Comparison of ENCODE assay signal across 24 mouse cellular contexts in genomic region chr13:103258106-103258505, GRCm38 (mm10).
DNase-seq lines count a peak whose midpoint lies in the region; ATAC-seq and TF ChIP-seq lines count a peak whose summit lies in the region.
"Had no signal": no experiment of that assay in that cellular context is flagged by ENCODE, and none has a peak within 500 bp of the region (broad histone marks: within the 10 kb centered on the region; RNA-seq: fewer than 3 reads in every experiment).

No protein-coding gene starts in this region.

- no peak for TF ChIP-seq POLR2A in kidney, adult 2 months (IDR thresholded peaks at IDR 0.05; ENCODE audit: low read depth, low read length)

- no peak for ATAC-seq in kidney, embryonic 15.5 days (replicated peaks; ENCODE audit: low FRiP score)
- ATAC-seq: activated CD4-positive, CD25-positive, alpha-beta regulatory T cell, adult 4 months; CD4-positive, CD25-positive, alpha-beta regulatory T cell, adult 4 months; forebrain, embryonic 14.5 days; forebrain, postnatal 0 days; intestine, postnatal 0 days had no signal

- H3K27ac ChIP-seq in gastrocnemius, adult 2 months: peak overlapping the region; percentile 16; the same call in 1 of the 2 replicates
- no peak overlapping the region for H3K27ac ChIP-seq in kidney, adult 2 months (ENCODE audit: insufficient read depth, low read depth, low read length)
- H3K27ac ChIP-seq in kidney, embryonic 15.5 days: no peak overlapping the region
- H3K27ac ChIP-seq in limb, embryonic 10.5 days: no peak overlapping the region
- H3K27ac ChIP-seq: embryonic facial prominence, embryonic 12.5 days; embryonic facial prominence, embryonic 15.5 days; heart, embryonic 13.5 days; hindbrain, embryonic 12.5 days; hindbrain, embryonic 15.5 days had no signal

- H3K4me3 ChIP-seq in gastrocnemius, adult 2 months: no peak overlapping the region
- no peak overlapping the region for H3K4me3 ChIP-seq in kidney, adult 2 months (ENCODE audit: insufficient read depth, low read depth, low read length)
- H3K4me3 ChIP-seq in kidney, embryonic 15.5 days (replicated peaks): no peak overlapping the region
- no peak overlapping the region for H3K4me3 ChIP-seq in limb, embryonic 10.5 days
- H3K4me3 ChIP-seq: embryonic facial prominence, embryonic 12.5 days; embryonic facial prominence, embryonic 15.5 days; heart, embryonic 13.5 days; hindbrain, embryonic 12.5 days; hindbrain, embryonic 15.5 days had no signal

- 56% methylated on average over 3 of the region's 3 CpGs for WGBS in kidney, adult 2 months
- WGBS in kidney, embryonic 15.5 days: 62% methylated on average over 3 of the region's 3 CpGs
- 79% methylated on average over 3 of the region's 3 CpGs for WGBS in limb, embryonic 10.5 days

- no peak overlapping the region for H3K4me2 ChIP-seq in kidney, embryonic 15.5 days
- H3K4me2 ChIP-seq: embryonic facial prominence, embryonic 12.5 days; embryonic facial prominence, embryonic 15.5 days; heart, embryonic 13.5 days; hindbrain, embryonic 12.5 days; hindbrain, embryonic 15.5 days had no signal

- DNase-seq in gastrocnemius, adult 2 months: no peak
- DNase-seq in gastrocnemius, postnatal 36 days: no peak
- peak; percentile 17 to 27 for DNase-seq in heart, postnatal 14 days
- DNase-seq in heart, adult 8-10 months (ENCODE audit: low spot score): no peak
- DNase-seq in kidney, adult 2 months: peak; percentile 40
- peak; percentile 10 for DNase-seq in limb, embryonic 10.5 days (ENCODE audit: low spot score)
- DNase-seq in lung, postnatal 25 days (ENCODE audit: low spot score): no peak
- DNase-seq: cerebellum, adult 11 months; cerebellum, adult 2 months; cerebellum, adult 9-11 months; cerebellum, postnatal 25 days; forebrain, postnatal 0 days; gastrocnemius, postnatal 25 days; kidney, adult 8-10 months had no signal

- H3K27me3 ChIP-seq in kidney, adult 2 months (replicated peaks; ENCODE audit: control insufficient read depth, insufficient read depth, low read length): no peaks in the 10 kb centered on the region
- H3K27me3 ChIP-seq in kidney, embryonic 15.5 days: no peaks in the 10 kb centered on the region
- H3K27me3 ChIP-seq in limb, embryonic 10.5 days (ENCODE audit: low read depth, poor library complexity, severe bottlenecking): no peaks in the 10 kb centered on the region
- H3K27me3 ChIP-seq: embryonic facial prominence, embryonic 12.5 days; embryonic facial prominence, embryonic 15.5 days; heart, embryonic 13.5 days; hindbrain, embryonic 12.5 days; hindbrain, embryonic 15.5 days had no signal

- H3K9me3 ChIP-seq in kidney, embryonic 15.5 days (replicated peaks): no peaks in the 10 kb centered on the region
- no peaks in the 10 kb centered on the region for H3K9me3 ChIP-seq in limb, embryonic 10.5 days (replicated peaks)
- H3K9me3 ChIP-seq: embryonic facial prominence, embryonic 12.5 days; embryonic facial prominence, embryonic 15.5 days; heart, embryonic 13.5 days; hindbrain, embryonic 12.5 days; hindbrain, embryonic 15.5 days had no signal

- H3K9ac ChIP-seq in kidney, embryonic 15.5 days: no peak overlapping the region
- H3K9ac ChIP-seq: embryonic facial prominence, embryonic 12.5 days; embryonic facial prominence, embryonic 15.5 days; forebrain, postnatal 0 days; heart, embryonic 13.5 days; hindbrain, embryonic 12.5 days; hindbrain, embryonic 15.5 days had no signal

- peaks cover 2% of the 10 kb centered on the region; the same call in 1 of the 2 replicates for H3K4me1 ChIP-seq in kidney, adult 2 months (ENCODE audit: control insufficient read depth, insufficient read depth, low read length)
- H3K4me1 ChIP-seq in kidney, embryonic 15.5 days: no peaks in the 10 kb centered on the region
- H3K4me1 ChIP-seq in limb, embryonic 10.5 days: no peaks in the 10 kb centered on the region
- H3K4me1 ChIP-seq: embryonic facial prominence, embryonic 12.5 days; embryonic facial prominence, embryonic 15.5 days; hindbrain, embryonic 12.5 days; hindbrain, embryonic 15.5 days had no signal

- no peak for TF ChIP-seq CTCF in gastrocnemius, adult 2 months (IDR thresholded peaks at IDR 0.05)
- no peak for TF ChIP-seq CTCF in kidney, adult 2 months (conservative IDR thresholded peaks at IDR 0.05; ENCODE audit: insufficient read depth, insufficient read length, low read depth, low read length)

- no peaks in the 10 kb centered on the region for H3K36me3 ChIP-seq in kidney, adult 2 months (ENCODE audit: control insufficient read depth, insufficient read depth, low read length)
- no peaks in the 10 kb centered on the region for H3K36me3 ChIP-seq in kidney, embryonic 15.5 days
- no peaks in the 10 kb centered on the region for H3K36me3 ChIP-seq in limb, embryonic 10.5 days
- H3K36me3 ChIP-seq: embryonic facial prominence, embryonic 12.5 days; embryonic facial prominence, embryonic 15.5 days; heart, embryonic 13.5 days; hindbrain, embryonic 12.5 days; hindbrain, embryonic 15.5 days had no signal

- intact Hi-C loops in gastrocnemius, adult 2 months (cut with DNase I): no loop called here
- intact Hi-C loops in gastrocnemius, postnatal 36 days (cut with DNase I): no loop called here
- intact Hi-C loops in heart, postnatal 14 days (cut with DNase I): no loop called here

Comparison
In these comparisons a context has a peak if more than half of its experiments do, and no peak if none do; other contexts are left out.
1. DNase-seq: peak in heart, postnatal 14 days (2 of 2), kidney, adult 2 months (single experiment) and limb, embryonic 10.5 days (single experiment); none in gastrocnemius, adult 2 months (single experiment), gastrocnemius, postnatal 36 days (0 of 2), heart, adult 8-10 months (single experiment) and lung, postnatal 25 days (single experiment).